Mouse (Mus musculus): ENCODE measurements around the gene Lpcat1. TPM values are rescaled to one million over a fixed set of nuclear protein-coding genes. Genes with fewer than 3 reads are reported as not detected.
A peak's percentile ranks its signal among the peaks of the same experiment; 100 is the strongest.

The Lpcat1 gene
- polyA plus RNA-seq (2012; ENCODE audit: insufficient read depth, low replicate concordance), result 1.8 and 3.8 TPM in 2 replicates

DNA sequence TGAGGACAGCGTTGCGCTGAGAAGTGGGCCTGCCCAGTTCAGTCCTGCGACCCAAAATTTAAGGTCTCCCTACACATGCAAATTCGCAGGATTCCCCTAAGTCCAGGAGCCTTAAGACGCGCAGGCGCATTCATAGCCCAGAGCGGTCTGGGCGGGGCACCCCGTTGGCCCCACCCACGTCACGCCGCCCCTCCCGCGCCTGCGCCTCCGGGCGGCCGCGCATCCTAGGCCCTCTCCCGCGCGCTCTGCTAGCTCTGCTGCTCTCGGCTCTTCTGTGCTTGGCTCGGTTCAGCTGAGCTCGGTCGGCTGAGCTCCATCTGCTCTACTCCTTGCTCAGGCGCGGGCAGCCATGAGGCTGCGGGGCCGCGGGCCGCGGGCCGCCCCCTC, at the start of gene Lpcat1:
Gene Lpcat1, plus strand, starts transcription at position 164 of the 387 bp plus-strand sequence.
- Histone ChIP-seq H3K9me3 (no peaks in the 10 kb centered on the region), H3K4me1 (peaks cover 87% of the 10 kb centered on the region), H3K4me3 (replicated peaks) (peak within 1 kb of the TSS; percentile 92), H3K36me3 (replicated peaks; ENCODE audit: low read length) (peaks cover 24% of the 10 kb centered on the region), H3K27me3 (replicated peaks) (no peaks in the 10 kb centered on the region)
- TF ChIP-seq FLI1 (IDR thresholded peaks at IDR 0.05; ENCODE audit: low read length) (no peak), GATA1 (IDR thresholded peaks at IDR 0.05; ENCODE audit: borderline replicate concordance, low read length) (no peak)

GRCm38 (mm10) chr13:73417478-73418220, 49.3 kb upstream of the Lpcat1 start:
- no peaks in the 10 kb centered on the region for H3K36me3 ChIP-seq (replicated peaks; ENCODE audit: low read length)
- no peak overlapping the region for H3K4me3 ChIP-seq (replicated peaks)
- TF ChIP-seq FLI1 (IDR thresholded peaks at IDR 0.05; ENCODE audit: low read length) (no peak), GATA1 (IDR thresholded peaks at IDR 0.05; ENCODE audit: borderline replicate concordance, low read length) (no peak)
- H3K9me3 ChIP-seq, result no peaks in the 10 kb centered on the region
- H3K4me1 ChIP-seq, result peaks cover 10% of the 10 kb centered on the region
- peaks cover 31% of the 10 kb centered on the region for H3K27me3 ChIP-seq (replicated peaks)

DNA sequence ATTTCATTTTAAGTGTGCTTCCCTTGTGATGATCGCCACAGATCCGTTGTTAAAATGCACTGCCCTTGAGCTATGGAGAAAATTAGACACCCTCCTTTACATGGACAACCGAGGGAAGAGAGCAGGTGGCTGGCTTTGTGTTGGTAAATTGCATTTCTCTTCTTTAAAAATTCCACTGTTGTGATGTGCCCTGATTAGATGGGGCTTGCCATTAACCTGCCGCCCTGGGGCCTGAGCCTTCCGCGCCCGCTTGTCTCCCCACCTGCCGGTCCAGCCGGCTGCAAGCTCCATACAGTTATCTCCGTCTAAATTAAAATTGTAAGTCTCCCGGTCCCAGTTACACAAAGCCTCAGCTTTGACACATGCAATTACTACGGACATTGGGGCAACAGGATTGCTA, 48.7 kb upstream of the Lpcat1 start:
- Histone ChIP-seq H3K36me3 (replicated peaks; ENCODE audit: low read length) (no peaks in the 10 kb centered on the region), H3K4me3 (replicated peaks) (no peak overlapping the region), H3K27me3 (replicated peaks) (peaks cover 33% of the 10 kb centered on the region)

DNA sequence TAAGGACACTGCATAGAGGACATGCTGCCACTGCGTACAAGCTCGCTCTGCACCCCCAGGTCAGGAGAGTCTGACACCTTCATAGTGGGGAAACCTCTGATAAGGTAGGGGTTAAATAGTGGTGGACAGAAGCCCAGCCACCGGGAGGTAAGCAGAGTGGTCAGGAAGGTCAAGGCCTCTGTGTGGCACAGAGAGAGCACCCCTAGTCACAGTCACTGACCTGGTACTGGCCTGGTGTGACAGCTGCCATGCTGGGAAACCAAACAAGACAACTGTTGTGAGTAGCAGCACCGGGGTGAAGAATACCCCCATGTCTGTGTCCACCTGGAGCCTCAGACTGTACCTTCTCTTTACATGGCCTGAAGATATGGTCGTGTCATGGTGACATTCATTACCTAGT, 47.8 kb upstream of the Lpcat1 start:
- Histone ChIP-seq H3K4me1 (peaks cover 10% of the 10 kb centered on the region), H3K36me3 (replicated peaks; ENCODE audit: low read length) (no peaks in the 10 kb centered on the region), H3K27me3 (replicated peaks) (peaks cover 35% of the 10 kb centered on the region), H3K9me3 (no peaks in the 10 kb centered on the region), H3K4me3 (replicated peaks) (no peak overlapping the region)
- TF ChIP-seq GATA1 (IDR thresholded peaks at IDR 0.05; ENCODE audit: borderline replicate concordance, low read length) (no peak), FLI1 (IDR thresholded peaks at IDR 0.05; ENCODE audit: low read length) (no peak)

More for the DNA sequence above, 48.7 kb upstream of the Lpcat1 start:
- TF ChIP-seq GATA1 (IDR thresholded peaks at IDR 0.05; ENCODE audit: borderline replicate concordance, low read length) (no peak), FLI1 (IDR thresholded peaks at IDR 0.05; ENCODE audit: low read length) (no peak)
- Histone ChIP-seq H3K9me3 (no peaks in the 10 kb centered on the region), H3K4me1 (peaks cover 10% of the 10 kb centered on the region)

DNA sequence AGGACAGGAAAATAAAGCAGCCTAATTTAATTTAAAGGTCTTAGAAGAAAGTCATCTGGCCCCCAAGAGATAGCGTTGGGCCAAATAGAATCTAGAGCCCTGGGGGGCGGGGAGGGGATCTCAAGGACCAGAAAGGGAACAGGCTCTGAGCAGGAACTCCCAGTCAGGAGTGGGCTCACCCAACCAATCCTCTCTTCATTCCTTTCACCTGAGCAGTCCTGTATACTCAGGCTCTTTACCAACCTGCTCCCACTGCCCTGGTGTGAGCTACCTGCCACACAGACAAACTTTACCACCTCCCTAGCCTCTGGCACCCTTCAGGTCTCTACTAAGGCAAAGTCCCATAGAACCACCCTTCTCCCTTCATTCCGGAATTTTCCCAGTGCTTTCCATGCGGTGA, 44.0 kb upstream of the Lpcat1 start:
- H3K4me1 ChIP-seq, result peaks cover 12% of the 10 kb centered on the region
- H3K4me3 ChIP-seq (replicated peaks), result no peak overlapping the region
- TF ChIP-seq GATA1 (IDR thresholded peaks at IDR 0.05; ENCODE audit: borderline replicate concordance, low read length), result no peak
- H3K9me3 ChIP-seq, result no peaks in the 10 kb centered on the region
- peaks cover 46% of the 10 kb centered on the region for H3K27me3 ChIP-seq (replicated peaks)
- no peaks in the 10 kb centered on the region for H3K36me3 ChIP-seq (replicated peaks; ENCODE audit: low read length)

- Histone ChIP-seq H3K9me3 (no peaks in the 10 kb centered on the region), H3K4me3 (replicated peaks) (no peak overlapping the region), H3K4me1 (peaks cover 14% of the 10 kb centered on the region), H3K36me3 (replicated peaks; ENCODE audit: low read length) (no peaks in the 10 kb centered on the region), H3K27me3 (replicated peaks) (peaks cover 49% of the 10 kb centered on the region)
- TF ChIP-seq GATA1 (IDR thresholded peaks at IDR 0.05; ENCODE audit: borderline replicate concordance, low read length) (no peak), FLI1 (IDR thresholded peaks at IDR 0.05; ENCODE audit: low read length) (no peak)
These were observed 42.0 kb upstream of the Lpcat1 start for GRCm38 (mm10) chr13:73425035-73425434.

GRCm38 (mm10) chr13:73425839-73426490, 41.0 kb upstream of the Lpcat1 start:
- TF ChIP-seq FLI1 (IDR thresholded peaks at IDR 0.05; ENCODE audit: low read length) (no peak), GATA1 (IDR thresholded peaks at IDR 0.05; ENCODE audit: borderline replicate concordance, low read length) (no peak)
- Histone ChIP-seq H3K4me3 (replicated peaks) (peak overlapping the region; percentile 3), H3K4me1 (peaks cover 16% of the 10 kb centered on the region), H3K27me3 (replicated peaks) (peaks cover 46% of the 10 kb centered on the region), H3K9me3 (no peaks in the 10 kb centered on the region), H3K36me3 (replicated peaks; ENCODE audit: low read length) (no peaks in the 10 kb centered on the region)

GRCm38 (mm10) chr13:73426587-73426986, 40.4 kb upstream of the Lpcat1 start:
- Histone ChIP-seq H3K36me3 (replicated peaks; ENCODE audit: low read length) (no peaks in the 10 kb centered on the region), H3K4me1 (peaks cover 22% of the 10 kb centered on the region), H3K9me3 (no peaks in the 10 kb centered on the region), H3K27me3 (replicated peaks) (peaks cover 45% of the 10 kb centered on the region), H3K4me3 (replicated peaks) (no peak overlapping the region)
- TF ChIP-seq GATA1 (IDR thresholded peaks at IDR 0.05; ENCODE audit: borderline replicate concordance, low read length) (no peak), FLI1 (IDR thresholded peaks at IDR 0.05; ENCODE audit: low read length) (no peak)

GRCm38 (mm10) chr13:73429605-73430321, 37.2 kb upstream of the Lpcat1 start:
- Histone ChIP-seq H3K9me3 (no peaks in the 10 kb centered on the region), H3K36me3 (replicated peaks; ENCODE audit: low read length) (no peaks in the 10 kb centered on the region), H3K4me3 (replicated peaks) (no peak overlapping the region), H3K4me1 (peaks cover 46% of the 10 kb centered on the region), H3K27me3 (replicated peaks) (peaks cover 48% of the 10 kb centered on the region)
- TF ChIP-seq GATA1 (IDR thresholded peaks at IDR 0.05; ENCODE audit: borderline replicate concordance, low read length), result no peak
- TF ChIP-seq FLI1 (IDR thresholded peaks at IDR 0.05; ENCODE audit: low read length), result no peak

Measured in megakaryocyte, embryonic 14.5 days (primary cell).